Mouse (Mus musculus) liver, adult 2 months (tissue): ENCODE measurements around the gene Ipcef1.

Source experiments
- CTCF ChIP-seq: fragments of 200-500 bp; IDR thresholded peaks from 2 replicates; pipeline ENCODE4 v1.5.1; 2011; ENCODE audit warnings: low read depth, low read length, control low read depth
- POLR2A ChIP-seq: fragments of 200-500 bp; IDR thresholded peaks from 2 replicates; pipeline ENCODE4 v1.6.1; 2011; ENCODE audit warnings: low read length, control low read depth; ENCODE audit not compliant: insufficient read depth; ENCODE audit errors: extremely low read depth

DNA sequence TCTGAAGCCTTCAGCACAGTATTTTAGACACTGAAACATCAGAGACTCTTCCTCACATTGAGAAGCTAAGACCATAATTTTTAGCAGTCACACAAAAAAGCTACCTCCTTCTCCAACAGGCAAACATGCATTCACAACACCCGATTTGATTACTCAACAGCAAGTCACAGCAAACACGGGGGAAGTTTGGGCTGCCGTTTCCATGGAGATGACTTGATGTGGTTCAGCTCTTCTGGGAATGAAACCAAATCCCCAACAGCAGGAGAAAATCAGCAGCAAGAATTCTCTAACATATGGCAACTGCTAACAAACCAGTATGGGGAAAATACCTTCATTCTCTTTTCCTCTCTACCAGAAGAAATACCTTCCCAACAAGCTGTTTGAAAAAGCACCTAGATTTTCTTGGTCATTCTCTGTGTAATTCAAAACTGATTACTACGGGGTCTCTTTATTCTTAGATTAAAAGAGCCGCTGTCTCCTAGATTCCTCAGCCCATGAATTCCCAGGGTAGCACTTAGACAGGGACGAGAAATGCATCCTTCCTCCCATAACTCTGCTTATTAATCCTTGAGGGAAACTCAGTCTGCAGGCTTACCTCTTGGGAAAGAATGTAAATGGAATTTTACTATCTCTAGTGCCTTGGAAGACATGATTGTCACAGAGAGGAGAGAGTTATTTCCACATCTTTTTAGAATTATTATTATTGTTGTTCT is 135.6 kb downstream of the Ipcef1 start:
- no peak for TF ChIP-seq CTCF
- TF ChIP-seq POLR2A, result no peak
